Mouse (Mus musculus) kidney, postnatal 36 days (tissue): Measurements from ENCODE around the gene Sept12.

Experiments used
- DNase-seq, 2 experiments: peaks; one replicate each; pipeline ENCODE4 v3.0.0; 2021 to 2022; ENCODE audit warnings: mixed read lengths in 2 of 2

Gene Sept12

DNA sequence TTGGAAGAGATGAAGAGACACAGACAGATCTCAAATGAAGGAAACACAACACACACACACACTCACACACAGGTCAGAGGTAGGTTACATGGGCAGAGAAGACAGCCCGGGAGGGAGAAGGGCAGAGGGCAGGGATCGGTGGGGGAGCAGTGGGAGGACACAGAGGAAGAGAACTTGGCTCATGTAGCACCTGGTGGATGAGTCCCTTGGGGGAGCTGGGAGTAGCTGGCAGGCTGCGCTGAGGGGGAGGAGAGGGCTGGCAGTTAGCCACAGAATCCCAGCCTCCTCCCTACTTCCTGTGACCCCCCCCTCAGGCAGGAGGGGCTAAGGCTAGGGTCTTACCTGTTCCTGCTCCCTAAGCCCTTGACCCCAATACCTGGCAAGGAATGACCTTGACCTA is at the start of gene Sept12:
Gene Sept12, minus strand, starts transcription at position 300 of the 400 bp plus-strand sequence.
- DNase-seq = peak; percentile 54 to 57

DNA sequence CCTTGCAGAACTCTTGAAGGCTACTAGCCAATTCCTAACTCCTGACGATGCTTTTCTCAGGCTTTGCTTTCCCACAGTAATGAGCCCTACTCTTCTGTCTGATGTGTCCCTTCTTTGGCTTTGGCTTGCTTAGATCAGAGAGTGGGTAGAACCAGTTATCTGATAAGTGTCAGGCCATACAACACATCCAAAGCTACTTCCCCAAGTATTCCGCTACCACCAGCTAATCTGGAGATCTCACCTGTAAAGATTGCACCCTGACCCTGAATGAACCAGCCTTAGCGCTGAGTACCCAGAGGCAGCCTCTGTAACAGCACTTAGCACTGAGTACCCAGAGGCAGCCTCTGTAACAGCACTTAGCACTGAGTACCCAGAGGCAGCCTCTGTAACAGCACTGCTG is 47.7 kb upstream of the Sept12 start:
- no peak for DNase-seq

DNA sequence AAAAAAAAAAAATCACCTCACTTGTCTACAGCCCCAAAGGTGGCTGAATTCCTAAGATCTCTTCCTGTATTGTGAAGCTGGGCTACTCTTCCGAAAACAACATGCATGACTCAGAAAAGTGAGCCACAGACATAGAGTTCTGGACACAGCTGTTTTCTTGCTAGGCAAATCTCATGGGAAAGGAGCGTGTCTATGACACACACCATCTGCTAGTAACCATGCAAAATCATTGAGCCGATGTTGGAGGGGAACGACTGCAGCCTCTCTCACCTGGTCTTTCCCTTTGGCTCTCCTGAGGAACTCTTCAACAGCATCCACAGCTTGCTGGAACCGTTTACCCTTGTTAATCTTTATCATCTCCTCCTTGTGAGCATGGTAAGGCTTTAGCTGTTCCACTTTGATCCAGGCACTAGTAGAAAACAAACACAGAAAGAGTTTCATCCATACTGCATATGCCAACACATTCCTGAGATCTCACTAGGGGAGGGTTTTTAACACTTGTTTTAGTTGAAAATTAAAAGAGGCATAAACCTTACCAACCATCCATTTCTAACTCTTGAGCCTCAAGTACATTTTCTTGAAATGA is 39.1 kb upstream of the Sept12 start:
- DNase-seq = peak in 1 of 2 experiments; percentile 52

DNA sequence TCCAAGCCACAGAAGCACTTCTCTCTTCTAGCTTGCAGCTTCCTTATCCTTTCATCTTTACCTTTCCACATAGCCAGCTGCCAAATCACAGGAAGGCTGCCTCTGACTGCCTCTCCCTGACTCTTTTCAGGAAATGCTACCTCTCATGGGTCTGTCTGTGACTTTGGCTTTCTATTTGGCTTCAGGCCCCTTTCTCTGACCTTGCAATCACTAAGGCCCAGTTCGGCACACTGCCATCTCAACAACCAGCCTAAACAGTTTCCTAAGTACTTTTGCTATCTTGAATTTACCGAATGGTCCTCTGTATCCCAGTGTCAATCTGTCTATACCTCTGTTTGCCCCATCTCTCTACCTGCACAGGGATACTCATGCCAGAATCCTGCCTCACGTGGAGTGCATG is 37.9 kb upstream of the Sept12 start:
- DNase-seq = no peak

DNA sequence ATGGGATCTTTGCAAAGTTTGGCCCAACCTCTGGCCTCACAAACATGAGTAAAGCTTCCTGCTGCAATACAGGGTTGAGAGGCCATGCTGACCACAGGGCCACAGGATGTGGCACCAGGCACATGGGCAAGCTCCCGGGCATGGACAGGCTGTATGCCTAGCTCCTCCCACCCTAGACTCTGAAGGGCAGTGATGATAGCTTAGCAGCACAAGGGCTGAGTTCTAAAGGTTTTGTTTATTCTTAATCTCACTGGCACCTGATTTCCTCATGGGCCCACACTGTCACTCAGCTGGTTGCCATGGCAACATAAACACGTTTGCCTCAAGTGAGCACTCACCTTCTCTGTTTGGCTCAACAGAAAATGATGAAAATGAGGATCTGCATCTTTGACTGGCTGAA is 32.2 kb upstream of the Sept12 start:
- no peak for DNase-seq

DNA sequence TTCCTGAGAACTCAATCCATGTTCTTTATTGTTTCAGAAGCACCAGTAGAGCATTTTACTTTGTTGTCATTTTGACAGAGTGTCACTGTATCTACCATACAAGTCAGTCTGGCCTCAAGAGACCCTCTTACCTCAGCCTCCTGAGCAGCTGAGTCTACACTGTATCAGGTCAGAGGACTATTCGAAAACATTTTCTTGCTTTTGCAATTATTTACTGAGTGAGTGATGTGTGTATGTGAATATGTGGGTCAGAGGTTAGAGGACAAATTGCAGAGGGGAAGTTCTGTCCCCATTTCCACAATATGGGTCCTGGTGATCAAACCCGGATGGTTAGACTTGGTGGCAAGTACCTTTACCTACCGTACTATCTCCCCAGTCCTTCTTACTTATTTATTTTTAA is 26.4 kb upstream of the Sept12 start:
- no peak for DNase-seq

DNA sequence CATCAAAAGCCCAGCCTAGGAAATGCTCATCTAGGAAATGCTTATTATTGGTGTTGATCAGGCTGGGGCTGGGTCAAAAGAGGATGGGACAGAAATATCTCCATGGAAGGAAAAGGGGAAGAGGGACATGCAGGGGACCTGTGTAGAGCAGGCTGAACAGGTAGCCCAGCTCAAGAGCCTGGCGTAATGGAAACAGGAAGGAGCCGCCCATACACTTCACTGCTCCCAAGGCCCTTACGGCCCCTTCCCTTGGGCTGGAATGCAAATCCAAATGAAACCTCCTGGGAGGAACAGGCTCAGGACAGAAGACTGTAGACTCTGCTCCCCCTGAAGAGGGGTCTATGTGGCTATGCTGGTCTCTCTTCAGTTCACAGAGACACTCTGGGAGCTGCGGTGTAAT is 16.9 kb upstream of the Sept12 start:
- no peak for DNase-seq

DNA sequence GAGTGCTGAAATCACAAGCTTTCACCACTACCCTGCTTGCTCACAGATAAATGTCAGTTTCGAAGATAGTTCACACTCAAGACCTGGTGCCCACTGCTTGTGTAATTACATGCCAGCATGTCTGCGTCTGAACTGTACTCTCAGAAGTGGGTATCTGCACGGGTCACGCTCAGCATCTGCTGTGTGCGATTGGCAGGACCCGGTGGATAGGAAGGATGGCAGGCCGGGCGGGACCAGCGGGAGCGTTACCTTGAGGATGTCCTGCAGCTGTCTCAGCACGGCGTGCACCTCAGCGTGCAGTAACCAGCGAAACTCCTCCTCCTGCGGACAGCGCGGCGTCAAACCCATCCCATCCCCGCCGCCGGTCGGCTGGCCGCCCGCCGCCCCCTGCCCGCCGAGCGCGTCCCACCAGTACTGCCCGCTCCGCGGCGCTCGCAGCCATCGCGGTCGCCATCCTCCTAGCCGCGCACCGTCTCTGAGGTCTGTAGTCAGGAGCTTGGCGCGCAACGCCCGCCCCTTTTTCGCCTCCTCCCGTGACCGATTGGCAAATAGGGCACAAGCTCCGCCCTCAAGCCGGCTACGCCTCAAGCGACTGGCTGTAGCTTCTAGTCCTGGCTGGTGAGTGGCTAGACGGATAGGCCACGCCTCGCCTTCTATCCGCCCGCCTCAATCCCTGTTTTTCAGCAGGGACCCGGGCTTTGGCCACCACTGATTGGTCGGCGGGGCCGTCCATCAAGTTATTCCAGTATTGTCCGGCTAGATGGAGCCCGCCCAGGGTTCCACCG is 15.6 kb upstream of the Sept12 start, which contains the start of gene Rogdi:
Gene Rogdi, minus strand, starts transcription at position 500 of the 785 bp plus-strand sequence.
- DNase-seq = peak; percentile 99 to 100

DNA sequence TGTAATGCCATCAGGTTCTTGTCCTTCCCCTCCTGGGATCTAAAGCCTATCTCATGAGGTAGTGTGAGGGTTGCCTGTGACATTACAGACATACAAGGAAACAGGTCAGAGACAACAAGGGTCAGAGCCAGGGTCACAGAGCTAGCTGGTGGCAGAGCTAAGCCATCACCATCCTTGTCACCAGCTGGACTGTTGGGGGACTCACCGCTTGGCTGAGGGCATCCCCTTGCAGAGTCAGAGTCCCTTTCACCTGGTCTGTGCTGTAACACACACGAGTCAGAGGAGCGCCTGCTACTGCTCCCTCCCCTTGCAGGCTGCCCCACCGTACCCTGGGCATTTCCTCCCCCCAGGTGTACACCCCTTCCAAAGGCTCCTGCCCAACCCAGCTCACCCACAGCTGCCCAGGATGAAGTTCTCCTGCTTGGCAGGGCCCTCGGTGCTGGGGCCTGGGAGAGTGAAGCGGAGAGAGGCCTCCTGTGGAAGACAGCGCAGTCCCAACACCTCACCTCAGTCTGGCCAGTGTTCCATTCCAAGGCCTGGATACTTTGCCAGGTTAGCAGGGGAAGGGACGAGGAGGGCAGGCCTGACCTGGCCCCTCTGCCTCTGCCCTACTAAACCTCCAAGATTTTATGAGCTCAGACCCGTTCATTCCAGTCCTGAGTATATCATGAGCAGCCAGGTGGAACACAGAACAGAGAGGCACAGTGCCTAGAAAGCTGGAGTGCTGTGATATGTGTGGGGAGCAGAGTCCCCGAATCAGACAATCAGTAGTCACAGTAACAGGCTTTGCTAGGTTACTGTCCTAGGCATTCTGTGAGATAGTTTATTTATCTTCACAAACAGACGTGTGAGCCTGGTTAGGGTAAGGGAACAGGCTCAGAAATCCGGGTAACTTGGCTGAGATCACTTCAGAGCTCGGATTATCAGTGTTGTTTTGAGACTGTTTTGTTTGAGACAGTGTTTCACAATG is 14.7 kb upstream of the Sept12 start:
- peak; percentile 65 to 76 for DNase-seq

DNA sequence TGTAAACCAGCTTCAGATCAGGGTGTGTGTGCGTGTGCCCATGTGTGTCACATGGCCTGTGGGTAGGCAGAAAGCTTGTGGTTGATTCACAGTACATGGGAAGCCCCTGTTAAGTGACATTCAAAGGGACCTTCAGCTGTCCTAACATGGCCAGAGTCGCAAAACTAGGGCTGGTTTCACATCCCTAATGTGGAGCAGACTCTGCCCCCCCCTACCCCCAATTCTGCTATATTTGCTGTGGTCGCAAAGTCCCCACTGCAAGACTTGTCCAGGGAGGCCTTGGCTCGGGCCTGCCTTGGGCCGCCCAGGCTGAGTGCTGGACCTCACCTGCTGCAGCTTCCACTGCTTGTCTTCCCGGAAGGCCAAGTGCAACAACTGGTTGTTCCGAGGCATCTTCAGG is 13.6 kb upstream of the Sept12 start:
- DNase-seq = no peak

DNA sequence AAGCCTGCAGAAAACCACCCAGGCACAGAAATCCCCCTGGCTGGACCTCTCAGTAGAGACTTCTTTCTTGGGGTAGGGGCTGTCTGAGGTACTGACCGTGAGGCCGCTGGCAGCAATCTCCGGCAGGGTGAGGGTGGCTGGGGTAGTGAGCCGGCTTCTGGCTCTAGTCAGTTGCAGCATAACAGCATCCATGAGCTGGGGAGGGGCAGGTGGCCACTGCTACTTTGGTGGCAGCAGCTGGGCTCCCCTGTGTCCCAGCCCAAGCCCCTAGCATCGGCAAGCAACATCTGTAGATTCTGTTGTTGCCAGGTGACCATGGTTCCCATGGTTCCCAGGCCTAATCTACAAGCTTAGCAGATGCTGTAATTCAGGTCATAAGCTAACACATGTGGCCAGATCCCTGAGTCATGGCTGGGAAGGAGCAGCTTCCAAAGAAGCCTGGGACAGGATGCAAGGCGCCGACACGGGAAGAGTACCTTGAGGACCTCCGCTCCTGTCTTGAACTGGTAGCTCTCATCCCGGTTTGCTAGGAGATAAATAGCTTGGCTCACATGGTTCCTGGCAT is 12.8 kb upstream of the Sept12 start:
- no peak for DNase-seq

DNA sequence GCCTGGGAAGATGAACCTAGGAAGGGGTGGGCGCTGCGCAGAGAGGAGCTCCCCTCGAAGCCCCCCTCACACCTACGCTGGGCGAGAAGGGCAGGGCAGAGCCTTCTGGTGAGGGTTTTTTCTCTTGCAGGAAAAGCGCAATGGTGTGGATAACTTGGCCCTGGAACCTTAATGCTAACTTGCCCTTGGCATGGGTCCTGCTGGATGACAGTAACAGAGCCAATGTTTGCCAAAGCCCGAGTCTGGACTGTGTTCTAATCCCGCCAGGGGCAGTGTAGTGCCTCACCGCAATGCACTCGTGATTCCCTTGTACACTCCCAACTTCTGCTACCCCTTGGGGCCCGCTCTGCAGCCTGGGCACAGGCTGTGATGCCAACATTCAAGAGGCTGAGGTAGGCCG is 10.4 kb upstream of the Sept12 start:
- peak; percentile 69 to 82 for DNase-seq

DNA sequence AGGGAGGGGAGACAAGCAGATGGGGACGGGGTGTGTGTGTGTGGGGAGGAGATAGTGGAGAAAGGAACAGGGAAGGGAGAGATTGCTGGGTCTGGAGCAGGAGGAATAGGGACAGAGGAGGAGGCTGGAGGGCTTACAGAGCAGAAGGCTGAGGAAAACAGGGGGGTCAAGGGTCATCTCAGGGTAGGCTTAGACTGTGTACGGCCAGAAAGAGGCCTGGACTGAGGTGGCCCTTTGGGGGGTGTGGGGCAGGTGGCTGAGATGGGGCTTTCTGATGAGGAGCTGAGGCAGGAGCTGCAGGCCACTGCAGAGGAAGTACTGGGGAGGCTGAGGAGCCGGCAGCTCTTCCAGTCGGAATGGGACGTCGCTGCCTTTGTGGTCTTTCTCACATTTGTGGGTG is 9.8 kb upstream of the Sept12 start:
- DNase-seq = peak; percentile 40 to 50

DNA sequence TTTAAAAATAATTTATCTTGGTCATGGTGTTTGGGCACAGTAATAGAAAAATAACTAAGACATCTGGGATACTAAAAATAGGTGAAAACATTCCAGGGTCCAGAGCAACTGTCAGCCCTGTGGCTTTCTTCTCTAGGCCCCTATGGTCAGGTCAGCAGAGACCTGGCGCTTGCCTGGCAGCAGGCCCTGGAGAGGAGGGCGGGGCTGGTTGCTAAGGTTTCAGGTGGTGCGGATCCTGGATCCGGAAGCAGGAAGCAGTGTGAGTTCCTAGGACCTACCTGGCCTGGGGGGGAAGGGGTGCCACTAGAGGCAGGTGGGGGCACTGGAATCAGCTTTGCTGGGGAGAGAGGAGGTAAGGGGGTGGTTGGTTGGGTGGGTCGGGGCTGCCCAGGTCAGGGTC is 9.4 kb upstream of the Sept12 start, which contains the start of gene Smim22:
Gene Smim22, plus strand, starts transcription at position 222 of the 400 bp plus-strand sequence.
- peak; percentile 90 to 92 for DNase-seq

DNA sequence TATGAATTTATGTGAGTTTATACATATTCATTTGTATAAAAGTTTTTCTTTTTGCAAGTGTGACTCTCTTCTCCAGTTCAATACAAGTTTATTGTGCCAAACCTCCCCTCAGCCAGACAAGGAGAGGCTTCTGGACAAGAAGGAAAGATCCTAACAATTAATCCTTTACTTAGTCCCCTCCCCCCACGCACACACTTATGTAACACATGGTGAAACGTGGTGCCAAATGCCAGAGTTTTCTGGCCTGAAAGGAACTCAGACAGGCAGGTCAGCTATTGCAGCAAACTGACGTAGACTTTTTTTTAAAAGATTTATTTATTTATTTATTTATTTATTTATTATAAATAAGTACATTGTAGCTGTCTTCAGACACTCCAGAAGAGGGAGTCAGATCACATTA is 3.0 kb upstream of the Sept12 start:
- peak; percentile 71 to 75 for DNase-seq

DNA sequence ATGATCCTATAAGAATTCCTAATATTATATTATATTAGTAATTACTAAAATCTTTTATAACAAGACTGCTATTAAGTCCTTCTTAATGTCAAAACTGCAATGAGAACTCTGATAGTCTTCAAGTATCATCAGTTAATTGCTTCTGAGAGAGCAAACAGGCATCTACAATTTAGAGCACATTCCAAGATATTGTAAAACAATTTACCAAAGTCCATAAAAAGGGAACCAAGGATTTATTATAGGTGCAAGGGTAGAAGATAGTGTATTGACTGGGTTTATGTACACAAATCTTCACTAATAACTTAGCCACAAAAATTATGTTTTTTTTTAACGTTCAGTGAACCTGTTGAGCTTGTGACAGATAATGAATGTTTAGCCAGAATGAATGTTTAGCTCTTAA is 1.3 kb upstream of the Sept12 start:
- DNase-seq = no peak

DNA sequence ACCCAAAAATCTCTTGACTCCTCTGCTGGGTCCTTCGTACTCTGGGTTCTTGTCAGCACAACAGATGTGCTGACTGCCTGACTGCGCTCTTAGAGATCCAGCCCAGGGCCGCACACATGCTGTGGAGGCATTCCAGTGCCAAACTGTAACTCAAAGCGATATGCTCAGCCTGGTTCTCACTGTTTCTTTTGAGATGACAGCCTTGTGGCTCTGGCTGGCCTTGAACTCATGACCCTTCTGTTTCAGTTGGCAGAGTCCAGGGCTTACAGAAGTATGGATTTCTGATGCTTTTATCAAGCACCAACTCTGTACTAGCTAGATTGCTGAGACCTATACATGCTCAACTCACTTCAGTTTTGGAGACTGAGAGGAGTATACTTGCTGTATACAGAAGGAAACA is 4.4 kb downstream of the Sept12 start:
- no peak for DNase-seq

DNA sequence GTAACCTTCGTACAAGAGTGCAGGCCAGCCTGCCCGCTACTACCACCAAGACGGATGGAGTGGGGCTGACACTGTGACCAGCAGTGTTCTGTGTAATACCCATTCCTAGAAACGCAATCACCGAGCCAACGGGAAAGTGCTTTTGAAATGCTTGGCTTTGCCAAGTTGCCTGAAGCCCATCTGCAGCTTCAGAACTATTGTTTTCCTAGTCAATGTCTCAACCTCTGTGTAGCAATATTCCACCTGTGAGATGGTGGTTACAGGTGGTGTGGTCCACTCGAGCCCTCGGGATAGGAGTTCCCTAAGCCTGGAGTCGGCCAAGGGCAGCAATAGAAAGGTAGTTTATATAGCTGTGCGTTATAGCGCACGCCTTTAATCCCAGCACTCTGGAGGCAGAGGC is 12.9 kb downstream of the Sept12 start:
- DNase-seq = no peak

DNA sequence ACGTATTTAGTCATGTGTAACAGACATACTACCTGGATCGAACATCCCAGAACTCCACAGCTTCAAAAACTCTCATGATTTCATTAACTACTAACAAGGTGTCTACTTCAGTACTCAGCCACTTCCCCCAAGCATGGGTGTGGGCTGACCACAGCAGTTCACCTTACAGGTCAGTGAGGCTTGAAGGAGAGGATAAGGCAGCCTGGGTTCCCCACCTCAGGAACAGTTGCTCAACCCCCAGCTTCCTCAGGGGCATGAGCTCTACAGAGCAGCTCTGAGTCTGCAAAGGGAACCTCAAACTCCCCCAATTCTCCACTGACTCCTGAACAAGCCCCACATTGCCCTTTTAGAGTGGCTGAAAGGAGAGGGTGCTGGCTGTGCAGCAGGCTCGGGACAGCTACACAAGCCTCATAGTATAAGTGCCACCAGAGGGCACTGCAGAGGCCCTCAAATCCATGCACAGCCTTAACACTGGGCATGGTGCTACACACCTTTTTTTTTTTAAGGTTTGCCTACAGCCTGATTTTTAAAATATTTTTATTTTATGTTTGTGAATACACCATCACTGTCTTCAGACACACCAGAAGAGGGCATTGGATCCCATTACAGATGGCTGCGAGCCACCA is 17.8 kb downstream of the Sept12 start:
- DNase-seq = peak; percentile 38 to 73

DNA sequence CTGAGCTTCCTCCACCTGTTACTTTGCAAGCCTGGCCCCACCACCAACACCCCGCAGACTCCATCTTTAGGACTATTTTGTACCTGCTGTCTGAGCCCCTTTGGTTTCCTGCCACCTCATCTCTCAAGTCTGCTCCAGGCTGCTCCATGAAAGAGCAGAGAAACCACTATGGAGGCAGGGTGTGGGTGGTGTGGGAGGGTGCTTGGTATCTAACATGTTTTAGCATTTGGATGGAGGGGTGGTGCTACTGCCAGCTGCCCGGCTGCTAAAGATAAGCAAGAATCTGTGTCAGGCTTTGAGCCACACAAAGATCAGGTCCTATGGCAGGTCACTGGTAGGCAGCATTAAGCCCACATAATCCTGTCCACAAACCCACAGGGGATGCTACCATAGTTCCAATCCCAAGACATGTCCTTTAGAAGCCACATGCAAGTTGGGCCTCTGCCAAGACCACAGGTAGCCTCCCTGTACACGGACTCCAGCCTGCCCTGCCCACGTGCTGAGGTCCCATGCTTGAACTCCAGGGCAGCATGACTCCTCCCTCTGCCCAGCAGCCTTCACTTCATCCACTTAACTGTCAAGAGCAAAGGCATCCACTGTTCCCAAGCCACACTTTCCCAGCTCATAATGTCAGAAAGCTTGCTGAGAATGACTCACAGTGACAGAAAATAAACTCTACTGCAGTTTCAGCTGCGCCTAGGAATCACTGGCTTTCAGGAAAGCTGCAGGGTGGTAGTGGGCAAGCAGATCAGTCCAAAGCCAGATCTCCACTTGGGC is 19.2 kb downstream of the Sept12 start:
- DNase-seq = peak; percentile 52 to 63

DNA sequence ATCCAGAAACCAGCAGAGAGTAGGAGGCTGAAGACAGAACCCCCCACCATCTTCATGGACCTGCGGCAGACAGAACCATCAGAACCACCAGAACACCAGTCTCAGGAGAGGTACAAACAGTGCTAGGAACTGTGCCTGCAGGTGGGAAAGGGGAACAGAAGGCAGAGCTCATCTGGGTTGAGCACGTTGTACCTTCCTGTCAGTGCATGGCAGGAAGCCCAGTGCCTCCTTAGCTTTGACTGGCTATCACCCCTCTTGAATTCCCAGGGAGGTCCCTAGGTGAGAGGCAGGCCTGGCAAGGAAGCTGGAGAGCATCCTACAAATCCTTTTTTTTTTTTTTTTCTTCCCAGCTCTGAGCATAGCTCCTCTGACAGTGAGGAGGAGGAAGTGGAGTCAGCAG is 21.5 kb downstream of the Sept12 start:
- no peak for DNase-seq

DNA sequence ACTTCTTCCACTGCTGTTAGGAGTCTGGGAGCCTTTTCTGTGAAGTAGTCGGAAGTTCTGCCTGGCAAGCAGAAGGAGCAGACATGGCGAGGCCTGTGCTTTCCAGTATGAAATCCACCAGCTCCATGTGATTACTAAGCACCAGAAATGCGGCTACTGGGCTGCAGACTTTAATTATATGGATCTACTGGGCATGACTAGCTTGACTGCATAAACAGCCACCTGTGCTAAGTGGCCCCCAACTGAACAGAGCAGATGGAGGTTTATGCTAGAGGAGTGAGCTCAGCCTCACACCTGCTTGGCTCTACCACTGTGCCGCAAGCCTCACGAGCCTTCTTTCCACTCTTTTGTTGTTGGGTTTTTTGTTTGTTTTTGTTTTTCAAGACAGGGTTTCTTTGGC is 23.1 kb downstream of the Sept12 start:
- no peak for DNase-seq
